Mouse (Mus musculus) kidney, postnatal 25 days (tissue): ENCODE results near the gene Gm6993.
A peak's percentile ranks its signal among the peaks of the same experiment; 100 is the strongest.

Source experiments
- DNase-seq, 2 experiments: peaks; one replicate each; pipeline ENCODE4 v3.0.0; 2021; ENCODE audit warnings: mixed read lengths in 2 of 2

Gene Gm6993

DNA sequence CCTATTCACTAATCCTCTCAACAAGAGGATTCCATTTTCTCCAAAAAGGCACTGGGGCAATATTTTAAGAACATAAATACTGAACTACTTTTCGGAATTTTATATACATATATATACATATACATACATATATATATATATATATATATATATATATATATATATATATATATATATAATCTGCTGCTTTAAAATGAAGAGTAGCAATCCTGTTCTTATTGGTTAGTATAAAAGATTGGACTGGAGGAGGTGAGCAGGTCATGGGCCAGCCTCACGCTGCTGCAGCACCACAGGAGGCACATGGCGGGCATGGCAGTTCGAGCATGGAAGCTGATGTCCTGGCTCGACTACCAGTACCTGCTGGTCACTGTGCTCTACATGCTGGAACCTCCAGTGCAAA is at the start of gene Gm6993:
Gene Gm6993, plus strand, starts transcription at position 301 of the 400 bp plus-strand sequence.
- DNase-seq: no peak

DNA sequence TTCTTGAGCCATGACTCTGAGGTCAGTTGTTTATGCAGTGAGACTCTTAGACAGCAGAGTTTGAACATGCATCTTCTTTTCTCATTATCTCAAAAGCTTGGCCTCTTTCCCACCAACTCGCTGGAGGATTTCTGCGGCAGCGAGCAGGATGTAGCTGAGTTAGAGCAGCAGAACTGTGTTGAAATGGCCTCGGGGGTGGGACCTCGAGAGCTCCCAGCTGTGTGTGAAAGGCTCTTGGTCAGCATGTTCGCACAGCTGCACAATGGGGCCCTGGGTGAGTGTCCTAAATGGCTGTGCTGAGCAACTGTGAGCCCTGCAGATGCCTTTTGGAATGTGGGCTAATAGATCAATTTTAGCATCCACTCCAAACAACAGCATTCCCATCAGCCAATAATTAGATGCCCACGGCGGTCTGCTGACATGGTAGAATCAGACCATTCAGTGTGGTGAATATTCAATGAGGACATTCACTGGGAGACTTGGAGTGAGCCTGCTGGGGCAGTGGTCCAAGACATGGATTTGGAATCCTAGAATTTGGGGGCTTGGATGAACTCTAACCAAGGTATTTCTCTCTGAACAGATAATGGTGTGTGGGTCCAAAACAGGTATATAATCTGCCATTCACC is 49.1 kb upstream of the Gm6993 start:
- DNase-seq: peak; percentile 47 to 75

DNA sequence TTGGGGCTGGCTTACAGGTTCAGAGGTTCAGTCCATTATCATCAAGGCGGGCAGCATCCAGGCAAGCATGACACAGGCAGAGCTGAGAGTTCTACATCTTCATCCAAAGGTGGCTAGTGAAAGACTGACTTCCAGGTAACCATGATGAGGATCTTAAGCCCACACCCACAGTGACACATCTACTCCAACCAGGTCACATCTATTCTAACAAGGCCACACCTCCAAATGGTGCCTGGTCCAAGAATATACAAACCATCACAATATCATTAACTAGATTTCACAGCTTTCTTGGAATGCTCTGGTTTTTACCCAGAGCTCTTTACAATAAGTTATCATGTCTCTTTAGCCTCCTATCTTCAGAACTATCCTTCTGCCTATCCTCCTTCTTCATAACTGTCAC is 38.1 kb upstream of the Gm6993 start:
- DNase-seq: no peak

DNA sequence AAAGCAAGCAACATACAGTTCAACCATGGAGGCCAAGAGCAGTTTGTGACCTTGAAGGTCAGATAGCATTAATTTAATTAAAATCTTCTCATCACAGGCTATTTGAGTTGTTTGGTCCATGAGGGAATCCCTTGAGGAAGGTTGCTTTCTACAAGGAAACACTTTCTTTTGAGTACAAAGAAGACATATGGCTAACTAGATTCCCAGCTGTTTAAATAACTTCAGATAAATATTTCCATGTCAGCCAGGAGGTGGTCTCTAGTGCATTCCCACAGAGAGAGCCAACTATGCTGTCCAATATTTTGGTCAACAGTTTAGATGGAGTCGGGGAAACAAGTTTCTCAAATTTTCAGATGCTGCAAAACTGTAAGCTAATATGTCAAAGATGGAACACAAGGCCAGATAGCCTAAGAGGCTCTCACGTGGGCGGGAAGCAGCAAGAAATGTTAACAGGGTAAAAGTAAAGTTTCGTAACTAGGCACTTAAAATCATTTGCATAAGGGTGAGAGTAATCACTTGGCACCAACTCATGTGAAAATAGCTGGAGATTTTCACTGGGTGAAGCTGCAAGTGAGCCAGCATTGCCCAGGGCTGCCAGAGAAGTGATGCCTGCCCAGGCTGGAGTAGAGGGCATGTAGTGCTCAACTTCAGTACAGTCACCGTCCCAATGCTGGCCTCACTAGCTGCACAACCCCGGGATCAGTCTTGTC is 36.7 kb upstream of the Gm6993 start:
- DNase-seq: peak; percentile 36 to 76

DNA sequence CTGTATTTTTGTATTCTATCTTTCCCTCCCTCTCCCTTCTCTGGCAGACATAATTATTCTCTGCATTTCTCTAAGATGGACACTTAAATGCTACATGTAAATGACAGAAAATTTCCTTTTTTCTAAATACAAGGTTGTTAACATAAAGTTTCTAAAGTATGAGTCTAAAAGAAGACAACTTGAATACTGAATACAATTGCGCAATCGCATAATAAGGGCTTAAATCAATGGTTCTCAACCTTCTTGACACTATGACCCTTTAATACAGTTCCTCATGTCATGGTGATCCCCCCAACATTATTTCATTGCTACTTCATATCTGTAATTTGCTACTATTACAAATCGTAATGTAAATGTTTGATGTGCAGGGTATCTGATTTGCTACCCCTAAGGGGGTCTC is 35.7 kb upstream of the Gm6993 start:
- DNase-seq: no peak

DNA sequence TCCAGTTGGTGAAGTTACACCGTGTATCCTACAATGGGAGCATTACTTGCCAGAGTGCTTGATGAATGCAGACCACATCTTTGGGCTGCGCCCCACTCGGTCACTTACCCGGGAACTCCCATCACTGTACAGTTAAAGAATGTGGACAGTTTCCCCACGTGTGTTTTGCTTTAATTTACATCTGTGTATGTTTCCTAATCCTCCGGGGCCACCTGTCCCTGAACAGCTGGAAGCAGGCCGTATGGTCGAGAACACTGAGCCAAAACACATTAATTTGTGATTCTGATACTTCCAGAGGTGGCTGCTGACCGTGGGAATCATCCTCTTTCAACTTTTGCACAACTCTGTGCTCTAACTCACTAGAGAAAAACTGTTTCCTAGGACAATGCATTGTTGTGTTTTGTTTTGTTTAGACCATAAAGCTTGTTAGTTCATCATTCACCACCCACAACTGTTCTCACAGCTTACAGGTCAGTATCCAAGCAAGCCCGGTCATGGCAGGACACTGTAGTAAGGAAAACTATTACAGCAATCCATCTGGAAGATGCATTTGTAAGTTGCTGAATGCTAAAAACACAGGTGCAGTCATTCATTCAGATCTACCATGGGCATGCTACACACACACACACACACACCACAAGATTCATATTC is 34.5 kb upstream of the Gm6993 start:
- DNase-seq: no peak

DNA sequence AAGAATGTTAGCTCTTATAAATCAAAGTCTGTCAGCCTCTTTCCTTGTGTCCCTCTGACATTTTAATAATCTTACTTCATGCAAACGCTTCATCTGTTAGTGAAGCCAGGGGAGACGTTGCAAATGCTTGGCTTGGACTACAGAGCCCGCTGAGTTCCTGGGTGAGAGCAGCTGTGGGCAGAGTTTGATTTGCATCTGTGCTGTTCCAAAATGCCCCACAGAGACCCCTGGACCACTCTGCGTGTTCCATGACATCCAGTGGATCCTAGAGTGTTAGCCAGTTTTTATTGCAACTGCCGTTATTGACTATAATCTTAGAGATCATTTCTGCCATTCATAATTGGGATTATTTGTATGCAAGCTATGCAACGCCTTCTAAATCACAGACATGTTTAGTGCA is 31.8 kb upstream of the Gm6993 start:
- no peak for DNase-seq

DNA sequence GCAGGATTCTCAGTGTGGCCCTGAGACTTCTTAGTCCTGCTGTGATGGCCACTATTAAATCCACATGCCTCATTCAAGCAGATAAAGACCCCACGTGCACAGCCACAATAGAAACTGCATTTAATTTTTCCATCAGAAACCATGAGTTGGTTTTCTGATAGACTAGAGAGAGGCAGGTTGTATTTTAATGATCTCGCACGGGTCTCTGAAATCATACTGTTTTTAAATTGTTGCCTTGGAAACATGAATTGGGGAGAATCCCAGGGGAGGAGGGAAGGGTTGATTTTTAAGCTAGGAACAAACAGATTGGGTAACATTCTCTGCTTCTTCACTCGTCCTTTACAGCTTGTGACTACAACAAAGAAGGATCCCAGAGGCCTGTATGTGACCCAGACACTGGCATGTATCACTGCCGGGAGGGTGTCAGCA is 31.2 kb upstream of the Gm6993 start:
- DNase-seq: no peak

DNA sequence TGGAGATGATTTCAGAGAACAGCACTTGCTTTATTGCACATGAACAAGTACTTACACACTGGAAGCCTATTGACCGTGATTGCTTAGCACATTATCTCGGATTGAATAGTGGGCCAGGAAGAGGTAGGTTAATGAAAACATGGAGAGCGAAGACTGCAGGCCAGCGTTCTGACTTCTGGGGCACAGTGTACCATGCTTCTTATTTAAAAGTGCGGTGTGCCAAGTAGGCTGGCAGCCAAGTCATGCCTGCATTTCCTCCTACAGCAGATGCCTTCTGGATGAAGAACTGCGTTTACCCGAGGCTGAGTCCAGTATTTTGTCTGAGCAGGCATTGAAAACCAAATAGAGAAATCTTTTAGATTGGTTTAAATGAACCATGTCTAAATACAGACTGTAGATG is 27.0 kb upstream of the Gm6993 start:
- DNase-seq: peak; percentile 82 to 87

DNA sequence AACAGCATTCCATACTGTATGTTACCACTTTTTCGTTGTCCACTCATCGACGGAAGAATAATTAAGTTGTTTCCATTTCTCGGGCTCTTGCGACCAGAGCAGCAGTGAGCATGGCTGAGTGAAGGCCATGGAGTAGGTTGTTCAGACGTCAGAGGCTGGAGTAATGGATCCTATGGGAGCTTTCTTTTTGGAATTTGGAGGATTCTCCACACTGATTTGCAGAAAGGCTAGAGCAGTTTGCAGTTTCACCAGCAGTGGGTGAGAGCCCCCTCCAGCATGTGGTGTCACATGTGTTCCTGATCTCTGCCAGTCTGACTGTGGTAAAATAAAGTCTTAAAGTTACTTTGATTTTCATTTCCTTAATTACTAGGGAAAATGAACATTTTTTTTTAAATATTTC is 25.6 kb upstream of the Gm6993 start:
- DNase-seq: no peak

DNA sequence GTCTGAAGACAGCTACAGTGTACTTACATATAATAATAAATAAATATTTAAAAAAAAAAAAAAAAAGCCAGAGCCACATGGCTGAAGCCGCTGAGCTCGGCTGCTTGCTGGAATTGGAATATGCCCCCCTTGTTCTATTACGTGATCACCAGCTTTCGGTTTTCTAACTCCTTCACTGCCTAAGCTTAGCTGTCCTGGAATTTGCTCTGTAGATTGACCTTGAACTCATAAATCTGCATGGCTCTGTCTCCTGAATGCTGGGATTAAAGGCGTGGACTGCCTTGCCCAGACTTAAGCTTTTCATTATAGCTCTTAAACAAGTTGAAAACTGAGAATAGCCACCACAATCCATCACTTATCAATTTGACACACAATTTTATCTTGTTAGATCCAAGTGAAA is 23.3 kb upstream of the Gm6993 start:
- DNase-seq: no peak

DNA sequence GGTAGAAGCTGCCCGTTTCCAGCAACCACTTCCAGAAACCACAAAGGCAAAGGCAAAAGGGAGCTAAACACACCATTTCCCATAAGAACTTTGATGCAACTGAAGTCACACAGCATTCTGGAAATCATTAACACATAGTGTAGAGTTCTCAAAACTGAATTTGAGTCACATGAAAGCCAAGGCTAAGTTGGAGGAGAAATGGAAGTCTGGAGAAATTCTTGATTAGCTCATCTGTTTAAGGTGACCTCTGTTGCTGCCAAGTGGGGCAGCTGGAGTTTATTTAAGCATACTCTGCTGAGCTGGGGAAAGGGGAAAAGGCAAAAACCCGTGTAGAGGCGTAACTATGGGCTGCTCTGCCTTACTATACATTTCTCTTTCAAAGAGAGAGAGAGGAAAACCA is 21.8 kb upstream of the Gm6993 start:
- DNase-seq: peak; percentile 45 to 70

DNA sequence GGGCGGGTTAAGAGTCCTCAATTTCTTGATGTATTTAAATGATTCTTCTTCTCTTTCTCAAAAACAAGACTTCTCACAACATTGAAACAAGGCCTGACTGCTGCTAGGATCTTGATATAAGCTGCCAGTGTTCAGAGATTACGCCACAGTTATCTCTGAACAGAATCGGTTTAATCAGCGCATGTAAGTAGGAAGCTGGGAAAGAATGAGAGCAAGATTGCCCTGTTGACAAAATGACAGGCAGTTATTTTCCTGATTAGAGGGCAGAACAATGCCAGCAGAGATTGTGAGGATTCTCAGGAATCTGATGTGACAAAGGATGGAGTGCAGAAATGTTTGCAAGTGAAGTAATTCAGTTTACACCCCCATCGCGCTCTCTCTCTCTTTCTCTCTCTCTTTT is 19.0 kb upstream of the Gm6993 start:
- no peak for DNase-seq

DNA sequence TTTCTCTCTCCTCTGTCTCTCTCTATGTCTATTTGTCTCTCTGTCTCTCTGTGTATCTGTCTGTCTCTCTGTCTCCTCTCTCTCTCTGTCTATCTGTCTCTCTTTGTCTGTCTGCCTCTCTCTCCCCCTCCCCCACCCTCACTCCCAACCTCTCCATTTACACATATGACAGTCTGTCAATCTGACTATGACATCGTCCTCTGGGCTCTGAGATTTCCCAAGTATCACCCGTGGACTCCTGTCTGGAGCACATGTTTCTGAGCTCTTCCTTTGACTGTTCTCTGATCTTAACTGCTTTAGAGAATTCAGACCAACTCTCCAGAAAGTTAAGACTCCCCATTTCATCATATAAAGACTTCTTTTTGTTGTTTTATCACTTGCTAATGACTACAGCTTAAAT is 18.3 kb upstream of the Gm6993 start:
- DNase-seq: no peak

DNA sequence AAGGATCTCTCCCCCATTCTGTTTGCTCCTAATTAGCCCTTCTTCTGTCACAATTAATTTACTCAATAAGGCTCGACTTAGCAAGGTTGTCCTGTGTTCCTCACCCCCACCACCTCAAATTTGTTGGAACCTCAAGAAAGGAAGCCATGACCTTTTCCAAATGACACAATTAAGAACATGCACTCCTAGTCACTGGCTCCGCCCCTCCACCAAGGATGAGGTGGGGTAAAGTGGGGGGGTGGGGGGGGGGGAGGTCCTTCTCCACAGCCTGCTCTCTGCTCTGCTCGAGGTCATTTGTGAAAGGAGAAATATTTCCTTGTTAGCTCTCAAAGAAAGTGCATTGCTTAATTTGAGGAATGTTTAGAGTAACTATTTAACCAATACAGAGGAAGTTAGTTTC is 17.8 kb upstream of the Gm6993 start:
- peak; percentile 45 to 54 for DNase-seq

DNA sequence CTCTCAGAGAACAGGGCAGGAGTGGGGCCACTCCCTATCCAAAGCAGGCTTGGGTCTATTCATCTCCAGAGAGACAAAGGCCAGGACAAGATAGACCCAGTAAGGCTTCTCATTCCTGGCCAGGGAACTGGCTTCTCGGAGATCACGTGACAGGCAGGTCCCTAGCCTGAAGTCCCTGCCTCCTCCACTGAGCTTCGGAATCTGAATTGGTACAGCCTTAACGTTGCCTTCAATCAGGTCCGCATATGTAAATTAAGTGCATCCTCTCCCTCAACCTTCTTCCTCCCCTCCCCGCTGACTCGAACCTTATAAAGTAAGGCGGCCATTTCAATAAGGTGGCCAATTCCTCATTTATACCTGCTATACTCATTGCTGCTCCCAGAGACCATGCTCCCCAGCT is 15.1 kb upstream of the Gm6993 start:
- DNase-seq: no peak

DNA sequence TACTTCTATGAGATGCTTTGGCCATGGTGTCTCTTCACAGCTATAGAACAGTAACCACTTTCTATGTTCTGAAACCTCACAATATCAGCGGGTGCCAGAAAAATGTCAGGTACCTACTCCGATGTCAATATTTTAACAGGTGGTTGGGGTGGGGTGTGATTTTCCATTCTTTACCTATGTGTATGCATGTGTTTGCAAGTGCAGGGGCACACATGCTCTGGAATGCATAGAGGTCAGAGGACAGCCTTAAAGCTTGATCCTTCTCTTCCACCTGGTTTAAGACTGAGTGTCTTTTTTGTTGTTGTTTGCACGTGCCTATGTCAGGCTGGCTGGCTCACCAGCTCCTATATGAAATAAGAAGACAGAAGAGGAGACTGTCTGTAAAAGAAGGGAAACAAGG is 13.4 kb upstream of the Gm6993 start:
- no peak for DNase-seq

DNA sequence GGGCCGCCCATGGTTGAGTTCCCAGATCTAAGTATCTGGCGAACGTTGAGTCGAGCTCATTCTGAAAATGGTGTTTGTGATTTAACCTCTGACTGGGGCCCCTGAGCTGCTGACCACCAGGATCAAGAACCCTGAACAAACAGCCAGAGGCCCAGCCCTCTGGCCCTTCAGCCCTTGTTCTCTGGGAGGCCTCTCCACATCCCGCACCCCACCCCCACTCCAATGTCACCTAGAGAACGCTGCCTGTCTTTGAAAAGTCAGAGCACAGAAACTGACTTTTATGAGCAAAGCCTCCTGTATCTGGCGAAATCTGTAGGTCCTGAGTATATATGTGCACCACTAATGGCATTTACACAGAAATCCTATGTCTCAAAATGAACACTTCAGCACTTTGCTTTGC is 11.7 kb upstream of the Gm6993 start:
- peak; percentile 32 to 59 for DNase-seq

DNA sequence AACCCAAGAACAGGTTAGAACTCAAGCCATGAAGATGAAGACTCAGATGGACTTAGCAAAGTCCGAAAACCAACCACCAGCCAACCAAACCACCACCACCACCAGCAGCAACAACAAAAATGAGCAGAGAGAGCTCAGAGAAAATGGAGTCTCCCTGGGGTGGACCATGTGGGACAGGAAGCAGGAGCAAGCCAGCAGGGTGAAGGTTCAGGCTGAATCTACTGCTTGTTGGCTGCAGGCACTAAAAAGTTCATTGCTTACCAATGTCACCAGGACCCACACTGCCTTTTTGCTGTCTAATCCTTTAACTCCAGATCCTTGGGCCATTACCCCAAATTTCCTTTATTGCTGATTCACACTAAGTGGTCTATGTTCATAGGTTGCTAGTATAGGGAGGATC is 7.9 kb upstream of the Gm6993 start:
- DNase-seq: peak; percentile 29 to 56

DNA sequence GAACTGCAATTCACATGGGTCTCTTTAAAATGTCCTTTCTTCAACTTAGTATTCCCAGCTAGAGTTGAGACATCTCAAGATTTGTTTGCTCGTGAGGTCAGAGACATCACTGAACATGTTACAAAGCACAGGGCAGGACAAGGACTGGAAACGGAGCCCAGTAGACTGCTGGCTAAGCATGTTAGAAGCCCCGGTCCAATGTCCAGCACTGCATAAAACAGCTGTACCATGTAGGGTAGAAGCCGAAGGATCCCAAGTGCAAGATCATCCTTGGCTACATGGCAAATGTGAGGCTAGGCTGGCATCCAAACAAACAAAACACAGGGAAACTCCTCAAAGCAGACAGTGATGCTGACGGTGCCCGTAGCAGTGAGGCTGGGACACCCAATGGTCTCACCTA is 5.6 kb upstream of the Gm6993 start:
- DNase-seq: peak; percentile 31 to 62

DNA sequence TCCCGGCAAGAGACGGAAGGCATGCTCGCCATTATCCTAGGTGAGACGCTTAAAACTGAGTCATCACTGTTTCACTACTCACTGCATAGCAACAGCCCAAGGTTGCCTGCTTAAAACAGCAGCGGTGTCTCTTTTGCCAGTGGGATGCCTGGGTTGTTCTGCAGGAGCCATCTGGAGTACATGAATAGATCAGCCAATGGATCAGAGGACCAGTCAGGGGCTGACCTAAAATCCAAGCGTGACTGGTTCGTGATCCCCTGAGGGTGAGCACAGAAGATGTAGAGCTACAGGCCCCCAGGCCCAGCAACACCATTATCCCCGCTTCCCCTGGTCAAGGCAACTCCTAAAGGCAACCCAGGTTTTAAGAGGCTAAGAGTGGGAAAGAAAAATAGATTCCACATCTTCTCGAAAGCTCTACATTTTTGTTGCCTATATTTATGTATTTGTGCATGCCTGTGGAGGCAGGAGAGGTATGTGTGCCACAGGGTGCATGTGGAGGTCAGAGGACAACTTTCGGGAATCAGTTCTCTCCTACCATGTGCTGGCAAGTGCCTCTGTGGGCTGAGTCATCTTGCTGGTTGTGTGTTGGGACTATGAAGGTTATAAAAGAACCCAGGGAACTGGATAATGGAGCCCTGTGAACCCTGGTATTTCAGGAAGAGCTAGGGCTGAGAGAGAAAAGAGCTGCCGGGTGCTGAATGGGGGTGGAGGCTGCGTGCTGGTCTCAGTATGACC is 3.5 kb upstream of the Gm6993 start:
- no peak for DNase-seq

DNA sequence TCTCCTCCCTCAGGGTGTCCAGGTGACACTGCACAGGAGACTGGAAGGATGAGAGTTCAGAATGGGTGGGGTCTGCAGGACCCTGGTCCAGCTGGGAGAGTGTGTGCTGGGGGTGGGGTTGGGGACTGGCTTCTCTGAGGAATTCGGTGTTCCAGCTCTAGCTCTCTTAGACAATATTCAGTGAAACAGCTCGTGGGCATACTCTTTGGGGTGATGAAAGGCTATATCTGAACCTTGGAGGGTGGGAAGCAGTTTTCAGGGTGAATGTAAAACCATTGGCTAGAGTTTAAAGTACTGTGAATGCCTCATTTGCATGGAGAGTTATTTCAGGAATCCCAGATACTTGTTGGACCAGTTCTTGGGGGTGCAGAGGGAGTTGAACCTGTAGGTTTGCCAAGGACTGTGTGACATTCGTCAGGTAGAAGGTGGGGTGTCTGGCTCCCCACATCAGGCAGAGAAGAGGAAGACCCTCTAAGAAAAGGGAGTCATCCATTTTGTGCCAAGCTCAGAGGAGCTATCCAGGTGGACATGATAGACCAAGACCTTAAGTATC is 1.5 kb upstream of the Gm6993 start:
- DNase-seq: peak in 1 of 2 experiments; percentile 12

DNA sequence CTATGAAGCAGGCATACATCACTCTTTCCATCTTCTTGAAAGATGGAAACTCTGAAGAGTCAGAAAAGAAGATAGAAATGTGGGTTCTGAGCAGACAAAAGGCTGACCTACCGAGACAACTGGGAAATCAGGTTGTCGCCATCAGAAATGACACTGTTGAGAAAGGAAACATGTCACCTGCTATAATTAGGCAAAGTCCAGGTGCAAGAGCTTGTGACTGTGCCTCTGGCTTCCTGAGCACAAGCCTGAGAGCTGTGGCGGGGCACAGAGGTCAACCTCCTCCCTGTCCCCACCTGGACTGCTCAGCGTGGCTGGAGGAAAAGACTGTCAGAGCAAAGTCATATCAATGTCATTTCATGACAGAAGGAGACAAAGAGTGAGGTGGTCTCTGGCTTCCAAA is 772 bp upstream of the Gm6993 start:
- DNase-seq: no peak
